Mouse (Mus musculus): ENCODE measurements around the gene Spdl1.

Gene Spdl1

GRCm38 (mm10) chr11:34833318-34834086 is at the start of gene Spdl1:
TSS of gene Spdl1 (minus strand) at chr11:34833641.
- peak; percentile 98 for DNase-seq (ENCODE audit: low read depth)

- DNase-seq (ENCODE audit: low read depth) = no peak
These were observed 48.1 kb upstream of the Spdl1 start for GRCm38 (mm10) chr11:34881528-34881927.

GRCm38 (mm10) chr11:34879678-34880077 is 46.2 kb upstream of the Spdl1 start:
- DNase-seq (ENCODE audit: low read depth) = no peak

- DNase-seq (ENCODE audit: low read depth) = no peak
These were observed 40.4 kb upstream of the Spdl1 start for GRCm38 (mm10) chr11:34873861-34874260.

GRCm38 (mm10) chr11:34872432-34872831 is 39.0 kb upstream of the Spdl1 start:
- no peak for DNase-seq (ENCODE audit: low read depth)

- DNase-seq (ENCODE audit: low read depth) = no peak
These were observed 38.5 kb upstream of the Spdl1 start for GRCm38 (mm10) chr11:34871991-34872390.

- no peak for DNase-seq (ENCODE audit: low read depth)
These were observed 38.0 kb upstream of the Spdl1 start for GRCm38 (mm10) chr11:34871456-34871855.

GRCm38 (mm10) chr11:34868626-34869025 is 35.2 kb upstream of the Spdl1 start:
- no peak for DNase-seq (ENCODE audit: low read depth)

- no peak for DNase-seq (ENCODE audit: low read depth)
These were observed 32.4 kb upstream of the Spdl1 start for GRCm38 (mm10) chr11:34865741-34866270.

- DNase-seq (ENCODE audit: low read depth) = no peak
These were observed 31.7 kb upstream of the Spdl1 start for GRCm38 (mm10) chr11:34865181-34865580.

GRCm38 (mm10) chr11:34856652-34857051 is 23.2 kb upstream of the Spdl1 start:
- DNase-seq (ENCODE audit: low read depth) = no peak

- no peak for DNase-seq (ENCODE audit: low read depth)
These were observed 12.8 kb upstream of the Spdl1 start for GRCm38 (mm10) chr11:34846268-34846652.

GRCm38 (mm10) chr11:34845567-34846267 is 12.3 kb upstream of the Spdl1 start:
- no peak for DNase-seq (ENCODE audit: low read depth)

GRCm38 (mm10) chr11:34843517-34843916 is 10.1 kb upstream of the Spdl1 start:
- peak; percentile 33 for DNase-seq (ENCODE audit: low read depth)

GRCm38 (mm10) chr11:34840283-34840682 is 6.8 kb upstream of the Spdl1 start:
- no peak for DNase-seq (ENCODE audit: low read depth)

- no peak for DNase-seq (ENCODE audit: low read depth)
These were observed 5.6 kb upstream of the Spdl1 start for GRCm38 (mm10) chr11:34839051-34839450.

- DNase-seq (ENCODE audit: low read depth) = no peak
These were observed 2.8 kb upstream of the Spdl1 start for GRCm38 (mm10) chr11:34836272-34836671.

GRCm38 (mm10) chr11:34832678-34833077 is 763 bp downstream of the Spdl1 start:
- no peak for DNase-seq (ENCODE audit: low read depth)

- no peak for DNase-seq (ENCODE audit: low read depth)
These were observed 5.6 kb downstream of the Spdl1 start for GRCm38 (mm10) chr11:34827803-34828202.

GRCm38 (mm10) chr11:34826940-34827339 is 6.5 kb downstream of the Spdl1 start:
- DNase-seq (ENCODE audit: low read depth) = no peak

- DNase-seq (ENCODE audit: low read depth) = no peak
These were observed 8.7 kb downstream of the Spdl1 start for GRCm38 (mm10) chr11:34824791-34825190.

- DNase-seq (ENCODE audit: low read depth) = no peak
These were observed 18.7 kb downstream of the Spdl1 start for GRCm38 (mm10) chr11:34814767-34815166.

GRCm38 (mm10) chr11:34814319-34814718 is 19.1 kb downstream of the Spdl1 start:
- DNase-seq (ENCODE audit: low read depth) = no peak

Data from c-Kit-positive CD71-negative TER-119-negative erythroid progenitor cells, embryonic 14.5 days (primary cell).